Mouse (Mus musculus) bone marrow, adult 2 months (tissue): Measurements from ENCODE around the gene Tifa. TPM values are rescaled to one million over a fixed set of nuclear protein-coding genes. Genes with fewer than 3 reads are reported as not detected.
A peak's percentile ranks its signal among the peaks of the same experiment; 100 is the strongest.

Experiments
- H3K27ac ChIP-seq: fragments of 200-500 bp; 2 replicates; pipeline ENCODE4 v1.5.1; 2012; ENCODE audit warnings: low read depth, mild to moderate bottlenecking, control low read depth, inconsistent platforms, low read length; ENCODE audit not compliant: control insufficient read depth, poor library complexity, insufficient read depth
- H3K4me1 ChIP-seq: fragments of 200-500 bp; 2 replicates; pipeline ENCODE4 v1.6.1; 2011; ENCODE audit warnings: low read length; ENCODE audit not compliant: control insufficient read depth, insufficient read depth
- H3K4me3 ChIP-seq: fragments of 200-500 bp; replicated peaks from 2 replicates; pipeline ENCODE3; 2011; ENCODE audit warnings: mild to moderate bottlenecking, low read depth, low read length, control low read depth; ENCODE audit not compliant: control insufficient read depth
- CTCF ChIP-seq: fragments of 200-500 bp; IDR thresholded peaks from 2 replicates; pipeline ENCODE4 v1.5.1; 2011; ENCODE audit warnings: low read length, control low read depth; ENCODE audit not compliant: control insufficient read depth, insufficient read depth
- POLR2A ChIP-seq: fragments of 200-500 bp; IDR thresholded peaks from 2 replicates; pipeline ENCODE4 v1.6.1; 2011; ENCODE audit warnings: low read depth, mild to moderate bottlenecking, control low read depth, low read length, borderline replicate concordance; ENCODE audit not compliant: control insufficient read depth
- WGBS: fragments of 180-500 bp; shearing (Covaris S2); methylation state at CpG from one replicate; pipeline ENCODE4 v1.1.7; 2018; 5-methylcytosine and 5-hydroxymethylcytosine counted together
- polyA plus RNA-seq: library from polyadenylated mRNA; stranded (reverse); fragments of >200 nt; gene quantifications from 2 replicates; pipeline ENCODE4 v1.2.4, GENCODE M21; 2011; ENCODE audit warnings: low replicate concordance; ENCODE audit not compliant: missing spikeins, insufficient read depth, insufficient read length

Tifa gene
- polyA plus RNA-seq, 1 experiment = 38.2 TPM

GRCm38 (mm10) chr3:127837154-127837865 lies 47.7 kb downstream of the Tifa start, which contains the start of gene Ap1ar:
Gene Ap1ar, minus strand, starts transcription at chr3:127837523.
- TF ChIP-seq CTCF (peak; percentile 67), POLR2A (peak; percentile 77)
- Histone ChIP-seq H3K4me1 (no peaks in the 10 kb centered on the region; the same call in 1 of the 2 replicates), H3K4me3 (peak within 1 kb of the TSS; percentile 82), H3K27ac (peak within 1 kb of the TSS; percentile 94)
- 1% methylated on average over 88 of the region's 89 CpGs for WGBS

- H3K4me3 ChIP-seq = peak overlapping the region; percentile 82
- H3K4me1 ChIP-seq = no peaks in the 10 kb centered on the region; the same call in 1 of the 2 replicates
- WGBS = 23% methylated on average over 8 of the region's 8 CpGs
- H3K27ac ChIP-seq = peak overlapping the region; percentile 94; the same call in 1 of the 2 replicates
- TF ChIP-seq POLR2A (no peak), CTCF (no peak)
Measured at GRCm38 (mm10) chr3:127837972-127838644, 48.5 kb downstream of the Tifa start.

DNA sequence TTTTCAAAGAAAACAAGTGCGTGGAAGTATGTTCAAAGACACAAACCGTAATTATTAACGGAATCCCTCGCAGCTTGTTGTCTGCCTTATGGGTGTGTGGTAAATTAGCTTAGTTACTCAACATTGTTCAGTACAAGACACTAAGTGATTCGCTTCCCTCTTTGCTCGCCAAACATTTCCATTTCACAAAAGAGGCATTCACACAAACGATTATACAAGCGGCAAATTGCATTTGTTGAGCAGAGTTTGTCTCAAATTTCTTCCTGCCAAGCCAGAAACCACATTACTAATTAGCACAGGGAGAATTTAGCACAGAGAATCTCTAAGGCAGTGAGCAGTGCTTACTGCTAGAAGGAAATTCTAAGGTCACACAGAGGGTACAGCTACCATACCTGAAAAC lies 52.3 kb downstream of the Tifa start:
- Histone ChIP-seq H3K4me3 (no peak overlapping the region), H3K27ac (no peak overlapping the region), H3K4me1 (no peaks in the 10 kb centered on the region; the same call in 1 of the 2 replicates)
- TF ChIP-seq CTCF = no peak
- WGBS = 73% methylated on average over 8 of the region's 8 CpGs

DNA sequence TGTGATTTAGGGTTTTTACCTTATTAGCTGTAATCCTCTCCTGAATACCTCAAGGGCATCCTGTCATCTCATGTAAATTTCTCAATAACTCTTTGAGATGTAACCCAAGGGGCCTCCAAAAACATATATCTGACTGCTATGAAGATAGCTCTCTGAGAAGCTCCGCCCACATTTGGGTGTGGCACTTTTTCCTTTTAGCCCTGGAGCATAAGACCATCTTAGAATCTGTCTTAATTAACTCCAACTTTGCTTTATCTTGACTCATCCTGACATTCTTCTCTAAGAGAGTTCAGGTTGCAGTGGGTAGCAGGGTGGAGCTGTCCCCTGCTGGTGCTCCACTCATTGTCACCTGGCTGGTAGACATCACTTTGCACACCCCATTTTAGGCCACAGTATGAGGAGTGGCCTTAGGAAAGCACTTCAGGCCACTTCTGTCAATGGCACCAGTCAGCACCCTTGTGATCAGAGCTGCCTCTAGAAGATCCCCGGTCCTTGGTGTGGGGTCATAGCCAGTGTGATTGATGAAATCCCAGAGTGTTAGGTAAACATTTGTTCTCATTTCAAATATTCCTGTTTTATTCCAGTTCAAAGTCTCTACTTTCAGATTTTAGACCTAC lies 53.8 kb downstream of the Tifa start:
- Histone ChIP-seq H3K4me1 (no peaks in the 10 kb centered on the region; the same call in 1 of the 2 replicates), H3K4me3 (no peak overlapping the region), H3K27ac (no peak overlapping the region)
- 81% methylated on average over 2 of the region's 2 CpGs for WGBS
- TF ChIP-seq POLR2A (no peak), CTCF (no peak)

GRCm38 (mm10) chr3:127843941-127844327 lies 54.3 kb downstream of the Tifa start:
- H3K4me3 ChIP-seq = no peak overlapping the region
- H3K27ac ChIP-seq = no peak overlapping the region
- no peaks in the 10 kb centered on the region; the same call in 1 of the 2 replicates for H3K4me1 ChIP-seq
- TF ChIP-seq CTCF = no peak
- no peak for TF ChIP-seq POLR2A
- 86% methylated on average over 5 of the region's 5 CpGs for WGBS

GRCm38 (mm10) chr3:127848088-127848808 lies 58.6 kb downstream of the Tifa start:
- H3K4me3 ChIP-seq = no peak overlapping the region
- no peak for TF ChIP-seq POLR2A
- no peak for TF ChIP-seq CTCF
- no peak overlapping the region; the same call in 1 of the 2 replicates for H3K27ac ChIP-seq
- 68% methylated on average over 11 of the region's 11 CpGs for WGBS
- no peaks in the 10 kb centered on the region for H3K4me1 ChIP-seq

GRCm38 (mm10) chr3:127849922-127850321 lies 60.3 kb downstream of the Tifa start:
- H3K4me3 ChIP-seq = no peak overlapping the region
- WGBS = 62% methylated on average over 5 of the region's 5 CpGs
- no peaks in the 10 kb centered on the region for H3K4me1 ChIP-seq
- no peak overlapping the region for H3K27ac ChIP-seq
- no peak for TF ChIP-seq CTCF
- no peak for TF ChIP-seq POLR2A
